8 mouse cellular contexts compared by ENCODE assay signal in the genomic region with DNA sequence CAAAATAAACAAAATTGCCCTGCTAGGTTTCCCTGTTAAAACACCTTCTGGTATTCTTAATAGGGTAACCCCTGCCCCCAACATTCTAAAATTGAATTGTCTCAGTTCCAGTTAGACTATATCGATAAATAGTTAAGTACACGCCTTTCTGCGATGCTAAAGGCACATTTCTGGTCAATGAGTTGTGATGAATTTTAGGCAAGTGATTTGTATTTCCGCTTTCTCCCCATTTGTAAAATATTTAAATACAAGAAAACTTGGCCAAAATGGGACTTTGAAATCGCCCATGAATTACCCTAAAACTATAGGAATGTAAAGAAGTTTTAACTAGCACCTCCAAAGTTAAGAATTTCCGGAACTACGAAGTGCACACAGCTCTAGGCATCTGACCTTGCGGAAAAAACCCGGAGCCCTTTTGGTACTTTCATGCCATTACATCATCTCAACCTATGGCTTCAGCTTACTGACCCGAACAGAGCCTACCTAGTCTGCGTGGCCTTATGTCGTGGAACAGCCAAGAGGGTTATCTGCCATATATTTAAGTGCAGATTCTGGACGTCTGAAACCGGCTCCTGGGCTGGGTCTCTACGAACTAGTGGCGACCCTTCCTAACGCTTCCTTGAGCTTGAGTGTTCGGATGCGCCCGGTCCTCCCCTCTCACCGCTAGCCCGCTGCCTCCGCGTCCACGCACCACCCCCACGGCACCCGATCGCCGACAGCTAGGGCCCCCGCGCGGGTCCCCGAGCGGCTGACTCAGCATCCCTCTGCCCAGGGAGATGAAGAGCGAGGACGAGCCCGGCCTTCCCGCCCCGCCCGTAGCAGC. TPM values are rescaled to one million over a fixed set of nuclear protein-coding genes. Genes with fewer than 3 reads are reported as not detected.
DNase-seq lines count a peak whose midpoint lies in the region; ATAC-seq and TF ChIP-seq lines count a peak whose summit lies in the region.

No protein-coding gene starts in this region.

- peaks cover 14% of the 10 kb centered on the region for H3K36me3 ChIP-seq in spleen, adult 2 months (ENCODE audit: control insufficient read depth, insufficient read depth, low read length)
- H3K36me3 ChIP-seq in heart, postnatal 0 days (replicated peaks; ENCODE audit: control insufficient read depth, insufficient read depth, low read length): peaks cover 32% of the 10 kb centered on the region
- H3K36me3 ChIP-seq in macrophage (ENCODE audit: inconsistent target): peaks cover 30% of the 10 kb centered on the region

- no peaks in the 10 kb centered on the region for H3K27me3 ChIP-seq in spleen, adult 2 months (ENCODE audit: control insufficient read depth, insufficient read depth, low read length)
- H3K27me3 ChIP-seq in heart, postnatal 0 days (ENCODE audit: control insufficient read depth, insufficient read depth, low read length): no peaks in the 10 kb centered on the region

- peak overlapping the region; percentile 93 for H3K27ac ChIP-seq in spleen, adult 2 months (ENCODE audit: insufficient read depth, low read length)
- peak overlapping the region; percentile 93 for H3K27ac ChIP-seq in heart, postnatal 0 days (ENCODE audit: low read depth)
- H3K27ac ChIP-seq in macrophage: peak overlapping the region; percentile 75

- peaks cover 2% of the 10 kb centered on the region; the same call in 1 of the 2 replicates for H3K4me1 ChIP-seq in spleen, adult 2 months (ENCODE audit: control insufficient read depth, insufficient read depth, insufficient read length)
- H3K4me1 ChIP-seq in heart, postnatal 0 days (ENCODE audit: control insufficient read depth, insufficient read depth): peaks cover 5% of the 10 kb centered on the region; the same call in 1 of the 2 replicates

- H3K4me3 ChIP-seq in spleen, adult 2 months (ENCODE audit: extremely low read depth, insufficient read depth, insufficient read length): peak overlapping the region; percentile 94
- peak overlapping the region; percentile 90 for H3K4me3 ChIP-seq in heart, postnatal 0 days (ENCODE audit: low read depth, low read length)
- peak overlapping the region; percentile 76 for H3K4me3 ChIP-seq in macrophage (ENCODE audit: inconsistent target)

- WGBS in spleen, adult 2 months: under 1% methylated on average over 40 of the region's 40 CpGs
- WGBS in heart, postnatal 0 days: under 1% methylated on average over 40 of the region's 40 CpGs
- 3% methylated on average over 40 of the region's 40 CpGs for WGBS in macrophage (ENCODE audit: missing documents)

- H3K9me3 ChIP-seq in heart, postnatal 0 days (replicated peaks; ENCODE audit: control insufficient read depth, low read length): no peaks in the 10 kb centered on the region

- no peak for TF ChIP-seq POLR2A in spleen, adult 2 months (IDR thresholded peaks at IDR 0.05; ENCODE audit: low read depth, low read length)

- H3K79me2 ChIP-seq in macrophage (ENCODE audit: inconsistent target): peaks cover 48% of the 10 kb centered on the region

- peak overlapping the region; percentile 60 for H3K4me2 ChIP-seq in heart, postnatal 0 days (ENCODE audit: low read depth, low read length)

- DNase-seq in adrenal gland, postnatal 25 days: peak; percentile 21
- DNase-seq in adrenal gland, postnatal 10 days: no peak
- peak in 1 of 2 experiments; percentile 65 for DNase-seq in spleen, adult 2 months (ENCODE audit: low read depth in 1 of 2, low spot score in 2 of 2)
- DNase-seq in spleen, adult 12 weeks (ENCODE audit: low spot score): no peak
- DNase-seq in heart, postnatal 0 days (ENCODE audit: low spot score): peak; percentile 31
- DNase-seq in ovary, postnatal 36 days (ENCODE audit: low spot score): no peak
- DNase-seq in urinary bladder, adult 2 months (ENCODE audit: low spot score): no peak

- ATAC-seq in heart, postnatal 0 days (ENCODE audit: insufficient read depth, low read depth): 0 out of 2 replicates have a peak, but pooled peaks have one; percentile 32

- no peak for TF ChIP-seq EP300 in heart, postnatal 0 days (IDR thresholded peaks at IDR 0.05; ENCODE audit: low read depth)

- TF ChIP-seq CTCF in spleen, adult 2 months (IDR thresholded peaks at IDR 0.05; ENCODE audit: extremely low read depth, insufficient read depth, insufficient read length, insufficient replicate concordance): no peak
- TF ChIP-seq CTCF in heart, postnatal 0 days (IDR thresholded peaks at IDR 0.05; ENCODE audit: low read depth): no peak

- H3K9ac ChIP-seq in heart, postnatal 0 days (replicated peaks; ENCODE audit: low read depth, low read length): peak overlapping the region; percentile 92

RNA-seq across cellular contexts. Expression of a gene that starts 0.6 kb away (rescaled TPM):
- total RNA-seq in adrenal gland, postnatal 25 days (2021): 678 and 710 TPM in 2 replicates
- 100 to 1,000 TPM; 681 to 719 TPM for total RNA-seq in adrenal gland, postnatal 10 days (2021)
- 58.1 and 60.0 TPM in 2 replicates for polyA plus RNA-seq in spleen, adult 2 months (2012; rRNA removed)
- total RNA-seq in heart, postnatal 0 days (2014; rRNA removed; ENCODE audit: low replicate concordance): 257 and 266 TPM in 2 replicates
- polyA plus RNA-seq in heart, postnatal 0 days (2015; fragmentation: Nextera tagmentation; extraction: Ambion mirVana): 454 and 480 TPM in 2 replicates
- total RNA-seq in macrophage (2018; cell fraction: chromatin; rRNA removed): 100 to 1,000 TPM in 15 of 26 experiments, 10 to 100 TPM in 11; 42.8 to 266 (median 111) TPM
- 100 to 1,000 TPM; 172 to 434 (median 280) TPM for total RNA-seq in macrophage (2018; cell fraction: cytosol; rRNA removed)
- total RNA-seq in macrophage (2018; cell fraction: nucleus; rRNA removed): 100 to 1,000 TPM in 21 of 26 experiments, 10 to 100 TPM in 5; 71.6 to 307 (median 164) TPM
- polyA plus RNA-seq in macrophage (2018): 196 to 220 TPM (median 209 TPM) in 3 replicates
- 152 and 160 TPM in 2 replicates for polyA plus RNA-seq in urinary bladder, adult 2 months (2012; rRNA removed)

RNA-seq across cellular contexts. Expression of a gene that starts 20.7 kb away (rescaled TPM):
- total RNA-seq in adrenal gland, postnatal 25 days (2021): 0.73 and 1.3 TPM in 2 replicates
- 1 to 10 TPM; 1.3 to 1.9 TPM for total RNA-seq in adrenal gland, postnatal 10 days (2021)
- polyA plus RNA-seq in spleen, adult 2 months (2012; rRNA removed): 2.9 and 3.9 TPM in 2 replicates
- total RNA-seq in heart, postnatal 0 days (2014; rRNA removed; ENCODE audit: low replicate concordance): 3.7 TPM in 1 of 2 replicates, not detected in the other
- polyA plus RNA-seq in heart, postnatal 0 days (2015; fragmentation: Nextera tagmentation; extraction: Ambion mirVana): 1.2 and 1.3 TPM in 2 replicates
- total RNA-seq in macrophage (2018; cell fraction: chromatin; rRNA removed): not detected
- under 1 TPM in 16 of 26 experiments, not detected in 10; 0.23 to 0.67 (median 0.31) TPM for total RNA-seq in macrophage (2018; cell fraction: cytosol; rRNA removed)
- total RNA-seq in macrophage (2018; cell fraction: nucleus; rRNA removed): not detected
- polyA plus RNA-seq in macrophage (2018): 0.26 TPM in 1 of 3 replicates, not detected in the others
- 0.23 and 0.29 TPM in 2 replicates for polyA plus RNA-seq in urinary bladder, adult 2 months (2012; rRNA removed)

RNA-seq across cellular contexts. Expression of a gene that starts 36.4 kb away (rescaled TPM):
- total RNA-seq in adrenal gland, postnatal 25 days (2021): 0.06 TPM in 1 of 2 replicates, not detected in the other
- total RNA-seq in adrenal gland, postnatal 10 days (2021): under 1 TPM; 0.15 to 0.30 TPM
- 0.55 and 0.60 TPM in 2 replicates for polyA plus RNA-seq in spleen, adult 2 months (2012; rRNA removed)
- total RNA-seq in heart, postnatal 0 days (2014; rRNA removed; ENCODE audit: low replicate concordance): not detected in 2 replicates
- 0.07 and 0.11 TPM in 2 replicates for polyA plus RNA-seq in heart, postnatal 0 days (2015; fragmentation: Nextera tagmentation; extraction: Ambion mirVana)
- under 1 TPM in 2 of 26 experiments, not detected in 24; 0.15 to 0.19 TPM for total RNA-seq in macrophage (2018; cell fraction: chromatin; rRNA removed)
- under 1 TPM in 2 of 26 experiments, not detected in 24; under 0.01 to 0.04 TPM for total RNA-seq in macrophage (2018; cell fraction: cytosol; rRNA removed)
- total RNA-seq in macrophage (2018; cell fraction: nucleus; rRNA removed): under 1 TPM in 1 of 26 experiments, not detected in 25; 0.24 TPM
- not detected in 3 replicates for polyA plus RNA-seq in macrophage (2018)
- 0.03 and 0.04 TPM in 2 replicates for polyA plus RNA-seq in urinary bladder, adult 2 months (2012; rRNA removed)

Comparison
In these comparisons a context has a peak if more than half of its experiments do, and no peak if none do; other contexts are left out.
1. DNase-seq: peak in adrenal gland, postnatal 25 days (single experiment) and heart, postnatal 0 days (single experiment); none in adrenal gland, postnatal 10 days (single experiment), spleen, adult 12 weeks (single experiment), ovary, postnatal 36 days (single experiment) and urinary bladder, adult 2 months (single experiment).
2. Peak in every context shown above with its lines, with median percentiles within 50 percentile points of each other: H3K27ac ChIP-seq and H3K4me3 ChIP-seq.